Mouse (Mus musculus) embryo, embryonic 10.5 days (tissue): ENCODE results near the gene Cacnb4.

Experiments
- DNase-seq: peaks from one replicate; pipeline ENCODE4 v3.0.0-alpha.2; 2015; ENCODE audit warnings: low spot score

Gene Cacnb4

GRCm38 (mm10) chr2:52567421-52567820 is 109.2 kb downstream of the Cacnb4 start:
- no peak for DNase-seq

GRCm38 (mm10) chr2:52563277-52563676 is 113.4 kb downstream of the Cacnb4 start:
- DNase-seq = no peak

- no peak for DNase-seq
Observed at GRCm38 (mm10) chr2:52562356-52562755, 114.3 kb downstream of the Cacnb4 start.

GRCm38 (mm10) chr2:52561137-52561536 is 115.5 kb downstream of the Cacnb4 start:
- DNase-seq = no peak

GRCm38 (mm10) chr2:52560266-52560665 is 116.4 kb downstream of the Cacnb4 start:
- no peak for DNase-seq

GRCm38 (mm10) chr2:52558411-52558810 is 118.2 kb downstream of the Cacnb4 start:
- peak; percentile 32 for DNase-seq

- peak; percentile 29 for DNase-seq
Observed at GRCm38 (mm10) chr2:52557503-52558275, 118.9 kb downstream of the Cacnb4 start.

GRCm38 (mm10) chr2:52556961-52557326 is 119.7 kb downstream of the Cacnb4 start:
- no peak for DNase-seq

GRCm38 (mm10) chr2:52556298-52556960 is 120.2 kb downstream of the Cacnb4 start:
- DNase-seq = no peak

- no peak for DNase-seq
Observed at GRCm38 (mm10) chr2:52548401-52548800, 128.2 kb downstream of the Cacnb4 start.

GRCm38 (mm10) chr2:52547331-52547730 is 129.3 kb downstream of the Cacnb4 start:
- DNase-seq = no peak

- no peak for DNase-seq
Observed at GRCm38 (mm10) chr2:52544527-52544926, 132.1 kb downstream of the Cacnb4 start.

- DNase-seq = no peak
Observed at GRCm38 (mm10) chr2:52541068-52541467, 135.6 kb downstream of the Cacnb4 start.

- DNase-seq = no peak
Observed at GRCm38 (mm10) chr2:52539318-52539717, 137.3 kb downstream of the Cacnb4 start.

- DNase-seq = no peak
Observed at GRCm38 (mm10) chr2:52537645-52538044, 139.0 kb downstream of the Cacnb4 start.

GRCm38 (mm10) chr2:52537155-52537554 is 139.5 kb downstream of the Cacnb4 start:
- DNase-seq = no peak

GRCm38 (mm10) chr2:52536511-52536910 is 140.1 kb downstream of the Cacnb4 start:
- DNase-seq = no peak

GRCm38 (mm10) chr2:52533696-52534095 is 142.9 kb downstream of the Cacnb4 start:
- DNase-seq = no peak

GRCm38 (mm10) chr2:52530521-52530920 is 146.1 kb downstream of the Cacnb4 start:
- DNase-seq = no peak

GRCm38 (mm10) chr2:52529245-52529644 is 147.4 kb downstream of the Cacnb4 start:
- no peak for DNase-seq

GRCm38 (mm10) chr2:52525876-52526592 is 150.6 kb downstream of the Cacnb4 start:
- no peak for DNase-seq

GRCm38 (mm10) chr2:52523056-52523715 is 153.4 kb downstream of the Cacnb4 start:
- no peak for DNase-seq
